Mouse (Mus musculus) right cerebral cortex, postnatal 14 days (tissue): ENCODE measurements around the gene Rab3d.
"Not testable (repeated sequence)": the region's sequence is repeated elsewhere in the genome, so short reads cannot be mapped to it uniquely, and the experiment has no call there.

ENCODE experiments used
- DNase-seq: peaks from one replicate; pipeline ENCODE4 v3.0.0; 2022

The Rab3d gene

DNA sequence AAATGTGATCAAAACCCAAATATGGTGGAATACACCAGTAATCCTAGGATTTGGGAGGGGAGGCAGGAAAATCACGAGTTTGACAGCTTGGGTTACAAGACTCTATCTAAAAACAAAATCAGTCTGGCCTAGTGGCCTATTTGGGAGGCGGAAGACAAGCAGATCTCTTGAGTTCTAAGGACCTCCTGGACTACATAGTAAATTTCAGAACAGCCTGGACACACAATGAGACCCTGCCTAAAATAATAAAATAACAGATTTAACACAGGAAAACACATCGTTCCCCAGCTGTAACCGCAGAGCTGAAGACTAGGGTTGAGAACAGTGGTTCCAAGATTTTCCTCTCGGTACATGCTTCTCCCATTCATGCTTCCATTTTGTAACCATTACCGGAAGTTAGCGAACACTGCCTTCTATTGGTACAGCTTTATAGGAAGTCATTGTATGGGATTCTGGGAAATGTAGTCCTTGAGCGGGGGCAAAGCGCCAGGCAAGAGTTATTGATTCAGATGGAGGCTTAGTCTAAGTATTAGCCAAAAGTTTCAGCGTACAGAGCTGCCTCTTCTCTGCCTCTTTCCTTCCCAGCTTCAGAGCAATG lies 16.7 kb downstream of the Rab3d start:
- DNase-seq, result peak; percentile 68

DNA sequence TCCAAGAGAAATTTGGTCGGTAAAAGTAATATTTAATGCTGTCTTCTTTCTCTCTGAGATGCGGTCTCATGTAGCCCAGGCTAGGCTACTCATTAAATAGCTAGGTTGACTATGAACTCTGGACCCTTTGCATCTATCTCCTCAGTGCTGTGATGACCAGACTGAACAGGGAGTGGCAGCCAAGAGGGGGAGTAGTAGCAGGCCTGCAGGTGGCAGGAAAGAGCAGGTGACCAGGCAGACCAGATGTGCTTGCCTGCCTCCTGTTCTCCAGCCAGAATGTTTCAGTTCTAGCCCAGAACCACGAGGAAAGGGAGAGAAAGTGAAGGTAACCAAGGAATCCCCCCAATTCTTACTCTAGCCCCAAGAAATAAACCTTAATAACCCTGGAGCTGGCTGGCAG lies 28.8 kb downstream of the Rab3d start:
- no peak for DNase-seq

DNA sequence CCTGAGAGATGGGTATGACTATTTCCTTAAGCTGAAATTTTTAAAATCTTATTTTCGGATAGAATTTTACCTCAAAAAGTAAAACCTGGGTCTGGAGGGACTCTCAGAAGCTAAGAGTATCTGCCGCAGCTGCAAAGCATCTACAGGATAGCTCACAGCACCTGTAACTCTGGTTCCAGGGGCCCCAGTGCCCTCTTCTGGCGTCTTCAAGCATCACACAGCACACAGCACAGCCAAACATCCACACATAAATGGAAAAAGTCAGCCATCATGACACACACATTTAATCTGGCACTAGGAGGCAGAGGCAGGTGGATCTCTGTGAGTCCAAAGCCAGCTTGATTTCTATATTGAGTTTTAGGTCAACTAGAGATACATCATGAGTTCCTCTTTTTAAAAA lies 41.4 kb downstream of the Rab3d start:
- DNase-seq, result no peak

DNA sequence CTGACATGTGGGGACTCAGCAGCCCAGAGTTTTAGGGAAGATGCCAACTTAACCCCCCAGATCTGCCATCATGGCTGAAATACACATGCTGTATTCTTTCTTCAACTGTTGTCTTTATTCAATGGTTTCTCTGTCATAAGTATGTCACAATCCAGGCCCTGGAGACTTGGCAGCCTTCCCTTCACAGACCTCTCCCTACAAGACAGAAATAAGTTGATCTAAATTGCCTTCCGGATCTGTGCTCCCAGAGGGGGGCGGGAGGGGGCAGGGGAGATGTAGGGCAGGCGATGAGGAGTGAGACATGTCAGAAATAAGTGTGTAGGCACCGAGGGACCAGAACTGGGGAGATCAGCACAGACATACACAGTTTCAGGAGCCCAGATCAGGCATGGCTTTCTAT lies 45.8 kb downstream of the Rab3d start:
- no peak for DNase-seq

DNA sequence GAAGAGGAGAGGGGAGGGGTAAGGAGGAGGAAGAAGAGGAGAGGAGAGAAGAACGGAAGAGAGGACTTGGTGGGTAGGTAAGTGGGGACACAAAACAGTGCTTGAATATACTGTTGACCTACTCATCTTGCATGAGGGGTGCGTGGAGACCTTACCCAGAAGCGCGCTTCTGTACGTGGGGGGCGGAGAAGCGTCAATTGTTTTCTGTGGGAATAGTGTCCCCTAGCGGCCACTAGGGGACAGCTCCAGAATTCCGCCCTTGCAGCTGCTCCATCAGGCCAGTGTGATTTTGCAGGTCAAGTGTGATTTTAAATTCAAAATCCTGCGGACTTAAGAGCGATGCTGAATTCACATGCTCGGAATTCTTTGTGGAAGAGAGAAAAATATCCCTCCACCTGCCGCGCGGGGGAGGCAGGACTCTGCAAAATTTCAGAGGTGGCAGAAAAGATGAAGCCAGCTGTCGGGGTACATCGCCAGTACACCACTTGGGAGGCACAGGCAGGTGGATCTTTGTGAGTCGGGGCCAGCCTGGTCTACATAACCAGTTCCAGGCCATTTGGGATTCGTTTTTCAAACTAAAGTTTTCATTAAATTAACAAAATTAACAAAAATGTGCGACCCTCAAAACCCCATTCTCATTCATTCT lies 47.0 kb downstream of the Rab3d start:
- DNase-seq, result peak; percentile 39

DNA sequence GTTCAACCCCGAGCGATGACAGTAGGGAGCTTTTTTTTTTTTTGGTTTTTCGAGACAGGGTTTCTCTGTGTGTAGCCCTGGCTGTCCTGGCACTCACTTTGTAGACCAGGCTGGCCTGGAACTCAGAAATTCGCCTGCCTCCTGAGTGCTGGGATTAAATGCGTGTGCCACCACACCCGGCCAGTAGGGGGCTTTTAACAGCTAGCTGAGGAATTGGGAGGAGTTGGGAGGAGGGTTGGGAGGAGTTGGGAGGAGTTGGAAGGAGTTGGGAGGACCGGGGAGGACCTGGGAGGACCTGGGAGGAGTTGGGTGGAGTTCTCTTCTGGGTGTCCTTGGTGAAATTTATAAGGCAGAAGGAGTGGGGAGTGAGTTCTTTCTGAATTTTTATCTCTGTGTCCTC lies 48.7 kb downstream of the Rab3d start:
- peak; percentile 59 for DNase-seq

DNA sequence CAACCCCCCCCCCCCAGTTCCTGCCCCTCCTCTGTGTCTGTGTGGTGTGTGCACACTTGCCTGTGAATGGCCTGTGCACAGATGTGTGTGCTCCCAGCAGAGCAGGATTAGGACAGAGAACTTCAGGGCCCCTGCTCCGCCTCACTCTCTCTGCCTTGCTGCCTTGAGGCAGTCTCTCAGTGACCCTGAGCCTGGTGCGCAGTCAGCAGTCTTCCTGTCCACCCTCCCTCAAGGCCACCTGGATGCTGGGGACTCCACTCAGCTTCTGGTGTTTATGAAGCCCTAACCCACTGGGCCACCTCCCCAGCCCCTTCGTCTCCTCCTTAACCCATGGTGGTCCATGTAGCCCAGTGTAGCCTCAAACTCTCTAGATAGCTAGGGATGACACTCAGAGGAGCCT lies 50.3 kb downstream of the Rab3d start:
- DNase-seq, result no peak

DNA sequence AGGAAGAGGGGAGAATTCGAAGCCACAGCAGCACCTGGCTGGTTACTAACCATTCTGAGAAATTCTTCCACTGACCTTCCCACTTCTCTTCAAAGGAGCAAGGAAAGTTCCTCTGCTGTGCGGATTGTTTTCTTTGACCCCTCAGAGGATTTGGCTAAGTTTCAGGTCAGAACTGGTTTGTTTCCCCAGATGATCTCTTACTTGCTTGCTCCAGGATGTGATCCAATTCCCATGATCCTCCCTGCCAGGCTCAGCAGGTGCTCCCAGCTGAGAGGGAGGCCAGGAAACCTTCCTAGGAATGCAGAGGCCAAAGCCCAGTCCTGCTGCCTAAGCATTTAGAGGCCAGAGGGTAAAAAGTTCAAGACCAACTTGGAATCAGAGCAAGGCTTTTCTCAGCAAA lies 51.4 kb downstream of the Rab3d start:
- DNase-seq, result no peak

DNA sequence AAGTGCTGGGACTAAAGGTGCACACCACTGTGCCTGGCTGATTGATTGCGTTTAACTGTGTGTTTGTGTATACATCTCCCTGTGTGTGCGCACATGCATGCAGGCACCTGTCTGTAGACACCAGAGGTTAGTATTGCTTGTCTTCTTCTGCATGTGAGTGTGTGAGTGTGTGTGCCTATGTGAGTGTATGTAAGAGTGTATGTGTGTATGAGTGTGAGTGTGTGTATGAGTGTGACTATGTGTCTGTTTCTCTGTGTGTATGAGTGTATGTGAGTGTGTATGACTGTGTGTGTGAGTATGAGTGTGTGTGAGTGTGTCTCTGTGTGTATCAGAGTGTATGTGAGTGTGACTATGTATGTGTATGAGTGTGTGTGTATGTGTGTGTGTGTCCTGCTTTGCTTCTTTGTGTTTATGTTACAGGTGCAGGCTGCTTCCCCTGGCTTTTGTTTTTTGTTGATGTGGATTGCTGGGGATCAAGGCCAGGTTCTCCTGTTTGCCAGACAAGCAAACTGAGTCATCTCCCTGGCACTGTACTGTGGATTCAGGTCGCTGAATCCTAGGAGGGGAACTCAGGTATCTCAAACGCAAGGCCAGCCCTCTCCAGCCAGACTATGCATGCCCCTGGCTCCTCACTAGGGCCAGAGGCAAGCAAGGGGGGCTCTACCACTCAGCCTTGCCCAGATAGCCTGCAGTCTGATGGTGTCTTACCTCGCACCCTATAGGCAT lies 52.2 kb downstream of the Rab3d start:
- DNase-seq, result no peak

DNA sequence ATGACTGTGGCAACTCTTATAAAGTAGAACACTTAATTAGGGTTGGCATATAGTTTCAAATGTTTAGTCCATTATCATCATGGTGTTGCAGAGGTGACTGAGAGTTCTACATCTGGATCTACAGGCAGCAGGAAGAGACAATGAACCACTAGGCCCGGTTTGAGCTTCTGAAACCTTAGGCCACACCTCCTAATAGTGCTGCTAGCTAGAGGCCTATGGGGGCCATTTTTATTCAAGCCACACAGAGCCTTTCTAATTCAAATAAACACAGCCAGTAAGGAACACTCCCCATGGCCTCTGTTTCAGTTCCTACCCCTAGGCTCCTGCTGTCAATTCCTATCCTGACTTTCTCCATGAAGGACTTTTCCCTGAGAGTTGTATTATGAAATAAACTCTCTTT lies 55.8 kb downstream of the Rab3d start:
- no peak for DNase-seq

DNA sequence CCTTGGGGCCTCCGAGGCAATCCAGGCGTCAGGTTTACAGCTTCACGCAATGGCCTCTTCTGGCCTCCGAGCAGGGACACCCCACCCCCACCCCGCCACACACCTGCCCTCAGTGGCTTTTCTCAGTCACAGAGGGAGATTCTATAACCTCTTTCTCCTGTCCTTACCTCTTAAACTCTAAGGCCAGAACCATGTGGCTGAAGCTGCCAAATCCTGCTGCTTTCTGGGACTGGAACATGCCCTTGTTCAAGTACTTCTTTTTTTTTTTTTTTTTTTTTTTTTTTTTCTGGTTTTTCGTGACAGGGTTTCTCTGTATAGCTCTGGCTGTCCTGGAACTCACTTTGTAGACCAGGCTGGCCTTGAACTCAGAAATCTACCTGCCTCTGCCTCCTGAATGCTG lies 57.6 kb downstream of the Rab3d start:
- DNase-seq, result not testable (repeated sequence)

DNA sequence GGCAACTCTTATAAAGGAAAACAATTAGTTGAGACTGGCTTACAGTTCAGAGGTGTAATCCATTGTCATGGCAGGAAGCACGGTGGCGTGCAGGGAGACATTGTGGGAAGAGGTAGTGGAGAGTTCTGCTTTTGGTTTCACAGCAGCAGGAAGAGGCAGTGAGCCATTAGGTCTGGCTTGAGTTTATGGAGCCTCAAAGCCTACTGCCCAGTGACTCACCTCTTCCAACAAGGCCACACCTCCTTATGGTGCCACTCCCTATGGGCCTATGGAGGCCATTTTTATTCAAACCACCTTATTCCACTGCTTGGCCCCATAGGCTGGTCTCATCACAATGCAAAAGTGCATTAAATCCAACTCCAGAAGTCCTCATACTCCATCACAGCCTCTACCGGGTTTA lies 58.4 kb downstream of the Rab3d start:
- DNase-seq, result no peak

DNA sequence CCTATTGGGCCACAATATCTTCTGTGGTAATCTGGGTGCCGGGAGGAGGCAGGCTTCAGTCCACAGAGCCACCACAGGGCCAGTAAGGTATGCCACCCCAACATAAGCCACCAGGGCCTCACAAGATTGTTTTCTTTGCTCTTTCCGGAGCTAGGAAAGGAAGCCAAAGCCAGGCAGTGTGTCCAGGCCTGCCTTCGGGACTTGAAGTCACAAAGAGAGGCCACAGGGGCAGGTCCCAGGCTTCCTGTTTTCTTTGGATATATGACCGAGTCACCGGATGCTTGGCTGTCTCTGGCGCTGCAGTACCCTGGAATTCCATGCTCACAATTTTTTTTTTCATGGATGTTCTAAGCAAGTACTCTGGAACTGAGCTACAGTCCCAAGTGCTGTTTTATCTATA lies 59.9 kb downstream of the Rab3d start:
- no peak for DNase-seq

DNA sequence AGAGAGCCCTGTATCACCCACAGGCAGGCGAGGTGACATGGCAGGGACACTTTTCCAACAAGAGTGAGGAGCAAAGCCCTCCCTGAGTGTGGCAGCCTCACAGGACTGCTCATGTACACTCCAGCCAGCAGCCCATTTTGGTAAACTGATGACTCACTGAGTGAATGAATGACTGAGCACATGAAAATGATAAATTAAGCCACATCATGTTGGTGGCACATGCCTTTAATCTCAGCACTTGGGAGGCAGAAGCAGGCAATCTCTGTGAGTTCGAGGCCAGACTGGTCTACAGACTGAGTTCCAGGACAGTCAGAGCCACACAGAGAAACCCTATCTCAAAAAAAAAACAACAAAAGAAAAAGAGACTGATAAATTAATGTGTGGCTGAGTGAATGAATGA lies 60.5 kb downstream of the Rab3d start:
- no peak for DNase-seq
